Mouse (Mus musculus) neural tube, embryonic 11.5 days (tissue): ENCODE data around the gene Isl2. TPM values are rescaled to one million over a fixed set of nuclear protein-coding genes. Genes with fewer than 3 reads are reported as not detected.
A peak's percentile ranks its signal among the peaks of the same experiment; 100 is the strongest.

Source experiments
- ATAC-seq: fragments of 200-750 bp; cut with Nextera tagmentation; 2 replicates; pipeline ENCODE4 v1.8.0; 2017; ENCODE audit warnings: moderate number of reproducible peaks, mild to moderate bottlenecking, moderate TSS enrichment, moderate library complexity; ENCODE audit not compliant: insufficient read depth, low FRiP score, low TSS enrichment
- DNase-seq: peaks from one replicate; pipeline ENCODE4 v3.0.0-alpha.2; 2015; ENCODE audit warnings: low spot score
- H3K27ac ChIP-seq: fragments of 300-500 bp; sonication (generic); 2 replicates; pipeline ENCODE4 v1.5.1; 2014; ENCODE audit warnings: low read depth, mild to moderate bottlenecking, low read length
- H3K27me3 ChIP-seq: fragments of 300-500 bp; sonication (generic); 2 replicates; pipeline ENCODE4 v1.6.1; 2014; ENCODE audit warnings: mild to moderate bottlenecking, low read length, mixed read lengths; ENCODE audit not compliant: control insufficient read depth, insufficient read depth
- H3K36me3 ChIP-seq: fragments of 300-500 bp; sonication (generic); 2 replicates; pipeline ENCODE4 v1.6.1; 2014; ENCODE audit warnings: mild to moderate bottlenecking, low read length, moderate library complexity, mixed read lengths; ENCODE audit not compliant: control insufficient read depth, insufficient read depth
- H3K4me1 ChIP-seq: fragments of 300-500 bp; sonication (generic); 2 replicates; pipeline ENCODE4 v1.6.1; 2014; ENCODE audit warnings: low read length, mixed read lengths; ENCODE audit not compliant: control insufficient read depth, insufficient read depth
- H3K4me2 ChIP-seq: fragments of 300-500 bp; sonication (generic); 2 replicates; pipeline ENCODE4 v1.6.1; 2014; ENCODE audit warnings: low read depth, mild to moderate bottlenecking, moderate library complexity
- H3K4me3 ChIP-seq: fragments of 300-500 bp; sonication (generic); 2 replicates; pipeline ENCODE4 v1.5.1; 2014; ENCODE audit warnings: low read depth, low read length
- H3K9ac ChIP-seq: fragments of 300-500 bp; sonication (generic); 2 replicates; pipeline ENCODE4 v1.6.1; 2014; ENCODE audit warnings: mild to moderate bottlenecking, low read length
- H3K9me3 ChIP-seq: fragments of 300-500 bp; sonication (generic); 2 replicates; pipeline ENCODE4 v1.6.1; 2016; ENCODE audit warnings: low read length; ENCODE audit not compliant: control insufficient read depth
- WGBS: fragments of 180-500 bp; shearing (Covaris S2); extraction: QIAGEN DNeasy Blood & Tissue Kit; methylation state at CpG from one replicate; pipeline ENCODE4 v1.1.7; 2014; 5-methylcytosine and 5-hydroxymethylcytosine counted together
- polyA plus RNA-seq: library from polyadenylated mRNA; unstranded; fragments of >200 nt; fragmentation: Nextera tagmentation; extraction: Ambion mirVana; gene quantifications from 2 replicates; pipeline ENCODE4 v1.2.1, GENCODE M21; 2014

Gene Isl2
- polyA plus RNA-seq: 36.7 and 52.8 TPM in 2 replicates

GRCm38 (mm10) chr9:55538377-55538776, at the start of gene Isl2:
TSS of gene Isl2 (plus strand) at chr9:55538672.
- DNase-seq (peak; percentile 28), ATAC-seq (no peak)
- Histone ChIP-seq H3K4me1 (peaks cover 9% of the 10 kb centered on the region), H3K9ac (no peak within 1 kb of the TSS; the same call in 1 of the 2 replicates), H3K4me2 (peak within 1 kb of the TSS; percentile 24; the same call in 1 of the 2 replicates), H3K27ac (no peak within 1 kb of the TSS), H3K9me3 (no peaks in the 10 kb centered on the region), H3K36me3 (no peaks in the 10 kb centered on the region), H3K4me3 (no peak within 1 kb of the TSS), H3K27me3 (peaks cover 60% of the 10 kb centered on the region)
- 4% methylated on average over 4 of the region's 4 CpGs for WGBS

GRCm38 (mm10) chr9:55507922-55508321, 30.6 kb upstream of the Isl2 start:
- Histone ChIP-seq H3K9ac (no peak overlapping the region), H3K27ac (no peak overlapping the region), H3K36me3 (no peaks in the 10 kb centered on the region), H3K4me1 (peaks cover 5% of the 10 kb centered on the region; the same call in 1 of the 2 replicates), H3K4me3 (no peak overlapping the region), H3K9me3 (no peaks in the 10 kb centered on the region), H3K4me2 (no peak overlapping the region), H3K27me3 (peaks cover 4% of the 10 kb centered on the region; the same call in 1 of the 2 replicates)
- DNase-seq: no peak
- WGBS: 94% methylated on average over 3 of the region's 3 CpGs
- ATAC-seq: no peak

GRCm38 (mm10) chr9:55508701-55509100, 29.8 kb upstream of the Isl2 start:
- 68% methylated on average over 4 of the region's 4 CpGs for WGBS
- Histone ChIP-seq H3K9ac (no peak overlapping the region), H3K36me3 (no peaks in the 10 kb centered on the region), H3K4me3 (no peak overlapping the region), H3K27me3 (peaks cover 7% of the 10 kb centered on the region; the same call in 1 of the 2 replicates), H3K4me2 (no peak overlapping the region), H3K27ac (no peak overlapping the region), H3K9me3 (no peaks in the 10 kb centered on the region), H3K4me1 (peaks cover 5% of the 10 kb centered on the region; the same call in 1 of the 2 replicates)
- DNase-seq (no peak), ATAC-seq (no peak)

- H3K4me3 ChIP-seq: no peak overlapping the region
- H3K27ac ChIP-seq: no peak overlapping the region
- no peak overlapping the region for H3K4me2 ChIP-seq
- ATAC-seq (no peak), DNase-seq (no peak)
- H3K9me3 ChIP-seq: no peaks in the 10 kb centered on the region
- no peaks in the 10 kb centered on the region for H3K36me3 ChIP-seq
- peaks cover 5% of the 10 kb centered on the region; the same call in 1 of the 2 replicates for H3K4me1 ChIP-seq
- no peak overlapping the region for H3K9ac ChIP-seq
- H3K27me3 ChIP-seq: peaks cover 10% of the 10 kb centered on the region; the same call in 1 of the 2 replicates
- 95% methylated on average over 1 of the region's 1 CpGs for WGBS
These were observed 28.7 kb upstream of the Isl2 start for GRCm38 (mm10) chr9:55509731-55510130.

GRCm38 (mm10) chr9:55510651-55511235, 27.7 kb upstream of the Isl2 start:
- Histone ChIP-seq H3K4me2 (peak overlapping the region; percentile 85), H3K27me3 (peaks cover 10% of the 10 kb centered on the region; the same call in 1 of the 2 replicates), H3K4me1 (peaks cover 5% of the 10 kb centered on the region; the same call in 1 of the 2 replicates), H3K36me3 (no peaks in the 10 kb centered on the region), H3K4me3 (peak overlapping the region; percentile 80), H3K27ac (no peak overlapping the region), H3K9me3 (no peaks in the 10 kb centered on the region), H3K9ac (no peak overlapping the region; the same call in 1 of the 2 replicates)
- ATAC-seq (no peak), DNase-seq (no peak)
- WGBS: 81% methylated on average over 10 of the region's 10 CpGs

GRCm38 (mm10) chr9:55511521-55511993, 26.9 kb upstream of the Isl2 start:
- Histone ChIP-seq H3K9ac (peak overlapping the region; percentile 82), H3K4me2 (peak overlapping the region; percentile 85), H3K27me3 (peaks cover 10% of the 10 kb centered on the region; the same call in 1 of the 2 replicates), H3K4me3 (peak overlapping the region; percentile 80), H3K36me3 (no peaks in the 10 kb centered on the region), H3K27ac (peak overlapping the region; percentile 80), H3K4me1 (peaks cover 5% of the 10 kb centered on the region; the same call in 1 of the 2 replicates), H3K9me3 (no peaks in the 10 kb centered on the region)
- ATAC-seq: peak; percentile 76
- WGBS: under 1% methylated on average over 30 of the region's 32 CpGs
- DNase-seq: no peak

DNA sequence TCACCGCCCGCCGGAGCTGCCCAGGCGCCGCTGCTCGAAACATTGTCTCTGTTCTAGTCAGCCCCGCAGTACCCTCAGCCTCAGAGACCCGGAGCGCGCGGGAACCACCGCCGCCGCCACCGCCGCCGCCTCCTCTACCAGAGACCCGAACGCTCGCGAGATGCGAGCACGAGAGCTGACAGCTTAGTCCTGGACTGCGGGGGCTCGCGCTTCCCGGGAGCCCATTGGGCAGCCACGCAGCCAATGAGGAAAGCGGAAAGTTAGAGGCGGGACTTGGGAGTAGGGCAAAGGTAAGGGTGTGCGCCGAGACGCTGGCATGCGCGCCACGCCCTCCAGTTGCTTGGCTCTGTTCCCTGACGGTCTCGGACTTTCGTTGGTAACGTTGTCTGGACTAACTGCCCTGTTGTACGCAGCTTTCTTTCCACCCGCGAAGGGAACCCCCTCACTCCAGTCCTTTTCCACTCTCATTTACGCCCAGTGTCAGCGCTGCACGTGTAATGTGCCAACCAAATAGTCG, 26.4 kb upstream of the Isl2 start, which contains the start of gene Etfa:
Gene Etfa (minus strand): TSS at position 217 of the 517 bp plus-strand sequence.
- ATAC-seq (peak; percentile 99), DNase-seq (peak; percentile 96)
- peak within 1 kb of the TSS; percentile 82 for H3K9ac ChIP-seq
- H3K4me2 ChIP-seq: peak within 1 kb of the TSS; percentile 85
- H3K27ac ChIP-seq: peak within 1 kb of the TSS; percentile 80
- peaks cover 10% of the 10 kb centered on the region; the same call in 1 of the 2 replicates for H3K27me3 ChIP-seq
- WGBS: under 1% methylated on average over 47 of the region's 47 CpGs
- no peaks in the 10 kb centered on the region for H3K36me3 ChIP-seq
- peak within 1 kb of the TSS; percentile 80 for H3K4me3 ChIP-seq
- no peaks in the 10 kb centered on the region for H3K9me3 ChIP-seq
- peaks cover 5% of the 10 kb centered on the region; the same call in 1 of the 2 replicates for H3K4me1 ChIP-seq

- Histone ChIP-seq H3K9ac (no peak overlapping the region), H3K4me1 (no peaks in the 10 kb centered on the region), H3K4me2 (no peak overlapping the region), H3K27me3 (no peaks in the 10 kb centered on the region), H3K9me3 (no peaks in the 10 kb centered on the region), H3K27ac (no peak overlapping the region), H3K4me3 (no peak overlapping the region), H3K36me3 (no peaks in the 10 kb centered on the region)
- DNase-seq (no peak), ATAC-seq (no peak)
- WGBS: 41% methylated on average over 4 of the region's 4 CpGs
These were observed 12.8 kb upstream of the Isl2 start for GRCm38 (mm10) chr9:55525716-55526115.
